Mouse (Mus musculus) megakaryocyte, embryonic 14.5 days (primary cell): Measurements from ENCODE around the gene Pip4k2c. TPM values are rescaled to one million over a fixed set of nuclear protein-coding genes. Genes with fewer than 3 reads are reported as not detected.

Experiments used
- H3K27me3 ChIP-seq: replicated peaks from 2 replicates; pipeline ENCODE3; 2012; ENCODE audit warnings: inconsistent platforms
- H3K36me3 ChIP-seq: replicated peaks from 2 replicates; pipeline ENCODE3; 2012; ENCODE audit warnings: low read length, inconsistent platforms, mixed read lengths
- H3K4me1 ChIP-seq: 2 replicates; pipeline ENCODE4 v1.6.1; 2012; ENCODE audit warnings: inconsistent platforms
- H3K4me3 ChIP-seq: replicated peaks from 2 replicates; pipeline ENCODE3; 2012; ENCODE audit warnings: moderate library complexity, mild to moderate bottlenecking, inconsistent platforms
- H3K9me3 ChIP-seq: 2 replicates; pipeline ENCODE4 v1.6.1; 2012; ENCODE audit warnings: inconsistent platforms
- FLI1 ChIP-seq: IDR thresholded peaks from 2 replicates; pipeline ENCODE4 v1.6.1; 2012; ENCODE audit warnings: low read length, inconsistent platforms, mixed read lengths
- GATA1 ChIP-seq: IDR thresholded peaks from 3 replicates; pipeline ENCODE4 v1.6.1; 2012; ENCODE audit warnings: mixed read lengths, low read length, inconsistent platforms, borderline replicate concordance
- polyA plus RNA-seq: library from polyadenylated mRNA; stranded (reverse); fragments of >175 nt; gene quantifications from 2 replicates; pipeline ENCODE4 v1.2.3, GENCODE M21; 2012; ENCODE audit warnings: low replicate concordance; ENCODE audit not compliant: insufficient read depth

The Pip4k2c gene
- 10.4 and 19.6 TPM in 2 replicates for polyA plus RNA-seq

- peaks cover 36% of the 10 kb centered on the region for H3K4me1 ChIP-seq
- H3K27me3 ChIP-seq = peaks cover 4% of the 10 kb centered on the region
- no peak for TF ChIP-seq GATA1
- no peak for TF ChIP-seq FLI1
- H3K9me3 ChIP-seq = no peaks in the 10 kb centered on the region
- peaks cover 31% of the 10 kb centered on the region for H3K36me3 ChIP-seq
- peak within 1 kb of the TSS; percentile 94 for H3K4me3 ChIP-seq
Observed at GRCm38 (mm10) chr10:127211414-127211854, at the start of gene Pip4k2c. Pip4k2c (minus strand) TSS chr10:127211585.

GRCm38 (mm10) chr10:127258489-127258888, 47.1 kb upstream of the Pip4k2c start:
- Histone ChIP-seq H3K4me3 (peak overlapping the region; percentile 24), H3K4me1 (peaks cover 17% of the 10 kb centered on the region), H3K9me3 (no peaks in the 10 kb centered on the region), H3K36me3 (no peaks in the 10 kb centered on the region), H3K27me3 (peaks cover 67% of the 10 kb centered on the region)
- TF ChIP-seq FLI1 (no peak), GATA1 (no peak)

GRCm38 (mm10) chr10:127257790-127258189, 46.4 kb upstream of the Pip4k2c start:
- no peak overlapping the region for H3K4me3 ChIP-seq
- H3K9me3 ChIP-seq = no peaks in the 10 kb centered on the region
- H3K36me3 ChIP-seq = no peaks in the 10 kb centered on the region
- H3K4me1 ChIP-seq = peaks cover 10% of the 10 kb centered on the region
- H3K27me3 ChIP-seq = peaks cover 61% of the 10 kb centered on the region
- TF ChIP-seq FLI1 (no peak), GATA1 (no peak)

- Histone ChIP-seq H3K9me3 (no peaks in the 10 kb centered on the region), H3K36me3 (no peaks in the 10 kb centered on the region), H3K4me3 (no peak overlapping the region), H3K27me3 (peaks cover 49% of the 10 kb centered on the region), H3K4me1 (peaks cover 17% of the 10 kb centered on the region)
- no peak for TF ChIP-seq GATA1
- no peak for TF ChIP-seq FLI1
Observed at GRCm38 (mm10) chr10:127255625-127256345, 44.4 kb upstream of the Pip4k2c start.

GRCm38 (mm10) chr10:127250810-127251209, 39.4 kb upstream of the Pip4k2c start:
- peaks cover 18% of the 10 kb centered on the region for H3K4me1 ChIP-seq
- TF ChIP-seq GATA1 (no peak), FLI1 (no peak)
- H3K36me3 ChIP-seq = no peaks in the 10 kb centered on the region
- H3K9me3 ChIP-seq = no peaks in the 10 kb centered on the region
- H3K27me3 ChIP-seq = peaks cover 46% of the 10 kb centered on the region
- H3K4me3 ChIP-seq = no peak overlapping the region

- no peak overlapping the region for H3K4me3 ChIP-seq
- peaks cover 79% of the 10 kb centered on the region for H3K27me3 ChIP-seq
- H3K4me1 ChIP-seq = peaks cover 4% of the 10 kb centered on the region; the same call in 1 of the 2 replicates
- H3K36me3 ChIP-seq = no peaks in the 10 kb centered on the region
- TF ChIP-seq GATA1 (no peak), FLI1 (no peak)
- H3K9me3 ChIP-seq = no peaks in the 10 kb centered on the region
Observed at GRCm38 (mm10) chr10:127238241-127238824, 26.9 kb upstream of the Pip4k2c start.

GRCm38 (mm10) chr10:127236541-127236940, 25.2 kb upstream of the Pip4k2c start:
- no peaks in the 10 kb centered on the region for H3K9me3 ChIP-seq
- peaks cover 74% of the 10 kb centered on the region for H3K27me3 ChIP-seq
- H3K4me1 ChIP-seq = peaks cover 5% of the 10 kb centered on the region; the same call in 1 of the 2 replicates
- H3K4me3 ChIP-seq = no peak overlapping the region
- TF ChIP-seq FLI1 = no peak
- TF ChIP-seq GATA1 = no peak
- H3K36me3 ChIP-seq = no peaks in the 10 kb centered on the region

- Histone ChIP-seq H3K4me3 (no peak overlapping the region), H3K9me3 (no peaks in the 10 kb centered on the region), H3K4me1 (peaks cover 32% of the 10 kb centered on the region), H3K27me3 (peaks cover 73% of the 10 kb centered on the region), H3K36me3 (no peaks in the 10 kb centered on the region)
- no peak for TF ChIP-seq FLI1
- no peak for TF ChIP-seq GATA1
Observed at GRCm38 (mm10) chr10:127233141-127233540, 21.8 kb upstream of the Pip4k2c start.

GRCm38 (mm10) chr10:127231741-127232140, 20.4 kb upstream of the Pip4k2c start:
- TF ChIP-seq FLI1 = no peak
- no peak for TF ChIP-seq GATA1
- Histone ChIP-seq H3K27me3 (peaks cover 72% of the 10 kb centered on the region), H3K4me1 (peaks cover 34% of the 10 kb centered on the region)

GRCm38 (mm10) chr10:127230693-127231092, 19.3 kb upstream of the Pip4k2c start:
- Histone ChIP-seq H3K36me3 (no peaks in the 10 kb centered on the region), H3K9me3 (no peaks in the 10 kb centered on the region), H3K4me3 (no peak overlapping the region), H3K27me3 (peaks cover 69% of the 10 kb centered on the region), H3K4me1 (peaks cover 43% of the 10 kb centered on the region)
- TF ChIP-seq FLI1 (no peak), GATA1 (no peak)

More at GRCm38 (mm10) chr10:127231741-127232140, 20.4 kb upstream of the Pip4k2c start:
- Histone ChIP-seq H3K9me3 (no peaks in the 10 kb centered on the region), H3K4me3 (no peak overlapping the region), H3K36me3 (no peaks in the 10 kb centered on the region)
